Mouse (Mus musculus) hematopoietic multipotent progenitor cell, adult 10-12 weeks (in vitro differentiated cells): ENCODE data around the gene Sh3bp1. TPM values are rescaled to one million over a fixed set of nuclear protein-coding genes. Genes with fewer than 3 reads are reported as not detected.

ENCODE experiments used
- polyA plus RNA-seq: library from polyadenylated mRNA; stranded (reverse); fragments of >175 nt; gene quantifications from 2 replicates; pipeline ENCODE4 v1.2.3, GENCODE M21; 2012; ENCODE audit warnings: low replicate concordance

Gene Sh3bp1
- polyA plus RNA-seq: 582 and 2,232 TPM in 2 replicates

DNA sequence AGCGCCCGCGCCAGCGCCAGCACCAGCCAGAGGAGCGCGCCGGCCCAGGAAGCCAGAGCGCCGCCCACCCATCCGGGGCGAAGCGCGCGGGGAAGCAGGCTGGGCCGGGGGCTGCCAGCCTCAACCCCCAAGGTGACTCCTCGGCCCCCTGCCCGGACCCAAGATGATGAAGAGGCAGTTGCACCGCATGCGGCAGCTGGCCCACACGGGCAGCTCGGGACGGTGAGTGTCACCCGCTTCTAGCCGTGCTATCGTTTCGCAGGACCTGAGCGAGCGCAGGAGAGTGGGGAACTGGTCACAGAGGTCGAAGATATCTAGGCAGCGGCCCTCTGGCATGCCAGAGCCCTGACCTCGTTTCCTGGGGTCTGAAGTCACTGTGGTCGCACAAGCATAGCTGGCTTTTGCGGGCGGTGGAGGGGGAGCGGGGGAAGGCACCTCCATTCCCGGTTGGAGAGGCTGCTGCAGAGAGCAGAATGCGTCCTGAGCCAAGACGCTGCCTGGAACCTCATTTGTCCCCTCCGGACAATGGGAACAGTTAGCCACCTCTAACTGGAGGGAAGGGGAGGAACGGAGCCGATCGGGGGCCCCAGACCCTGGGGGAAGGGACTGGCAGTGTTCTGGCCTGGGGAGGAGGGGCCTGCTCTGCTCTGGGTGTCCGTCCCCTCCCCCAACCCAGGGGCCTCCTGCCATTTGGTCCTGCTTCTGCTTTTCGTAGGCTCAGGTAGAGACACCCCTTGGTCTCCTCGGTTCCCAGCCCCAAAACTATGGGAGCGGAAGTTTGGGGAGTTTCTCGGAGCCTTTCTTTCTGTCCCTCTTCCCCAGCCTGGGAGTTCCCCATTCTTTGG is at the start of gene Sh3bp1:
Gene Sh3bp1 (plus strand): TSS at position 29 of the 845 bp plus-strand sequence.

GRCm38 (mm10) chr15:78855303-78855965 is 44.1 kb upstream of the Sh3bp1 start, which contains the start of gene Lgals2:
Gene Lgals2, minus strand, starts transcription at chr15:78855529.

DNA sequence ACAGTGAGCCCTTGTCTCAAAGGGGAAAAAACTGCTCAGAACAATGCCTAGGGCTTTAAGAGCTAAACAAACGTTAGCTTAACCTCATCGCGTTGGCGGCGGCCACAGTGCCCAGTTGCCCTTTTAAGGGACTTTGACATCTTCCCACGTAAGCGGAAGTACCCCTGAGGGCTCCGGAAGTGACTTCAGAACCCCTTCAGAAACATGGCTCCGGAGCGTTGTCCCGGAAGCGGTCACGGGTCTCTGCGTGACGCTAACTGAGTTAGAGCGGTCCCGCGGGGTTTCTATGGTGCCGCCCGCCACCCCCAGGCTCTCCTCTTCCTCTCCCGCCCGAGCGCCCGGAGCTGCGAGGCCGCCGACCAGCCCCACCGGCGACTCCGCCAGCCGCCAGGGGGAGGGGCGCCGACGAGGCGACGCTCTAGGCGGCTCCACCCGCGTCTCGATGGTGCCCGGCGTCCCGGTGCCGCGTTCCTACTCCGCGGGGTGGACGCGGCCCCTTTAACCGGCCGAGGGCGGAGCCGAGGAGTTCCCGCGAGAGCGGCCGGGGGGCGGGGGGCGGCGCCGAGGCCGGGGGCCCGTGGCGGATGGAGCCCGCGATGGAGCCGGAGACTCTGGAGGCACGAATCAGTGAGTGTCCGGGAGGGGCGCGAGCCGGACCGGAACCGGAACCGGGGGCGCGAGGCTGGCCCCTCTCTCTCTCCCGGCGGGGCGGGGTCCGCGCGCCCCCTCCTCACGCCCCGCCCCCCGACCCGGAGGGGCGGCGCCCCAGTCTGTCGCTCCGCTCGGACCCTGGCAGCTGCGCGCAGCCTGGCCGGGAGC is 22.4 kb upstream of the Sh3bp1 start, which contains the start of gene Gga1:
Gene Gga1 (plus strand): TSS at position 200 of the 819 bp plus-strand sequence.

DNA sequence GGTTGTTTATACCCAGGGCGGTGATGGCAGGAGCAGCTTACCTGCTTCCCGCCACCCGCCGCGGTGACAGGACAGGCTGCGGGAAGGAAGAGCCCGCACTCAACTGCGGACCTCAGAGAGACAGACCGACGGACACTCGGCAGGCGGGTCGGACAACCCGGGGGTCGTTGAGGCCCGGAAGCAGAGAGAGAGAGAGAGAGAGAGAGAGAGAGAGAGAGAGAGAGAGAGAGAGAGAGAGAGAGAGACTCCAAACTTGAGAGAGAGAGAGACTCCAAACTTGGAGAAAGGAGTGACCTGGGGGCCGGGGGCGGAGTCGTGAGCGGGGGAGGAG is 194 bp upstream of the Sh3bp1 start, which contains the start of gene Gm49510:
Gene Gm49510 (plus strand): TSS at position 259 of the 331 bp plus-strand sequence.

GRCm38 (mm10) chr15:78913632-78914090 is 14.1 kb downstream of the Sh3bp1 start, which contains the start of gene Pdxp:
Gene Pdxp, plus strand, starts transcription at chr15:78913919.

DNA sequence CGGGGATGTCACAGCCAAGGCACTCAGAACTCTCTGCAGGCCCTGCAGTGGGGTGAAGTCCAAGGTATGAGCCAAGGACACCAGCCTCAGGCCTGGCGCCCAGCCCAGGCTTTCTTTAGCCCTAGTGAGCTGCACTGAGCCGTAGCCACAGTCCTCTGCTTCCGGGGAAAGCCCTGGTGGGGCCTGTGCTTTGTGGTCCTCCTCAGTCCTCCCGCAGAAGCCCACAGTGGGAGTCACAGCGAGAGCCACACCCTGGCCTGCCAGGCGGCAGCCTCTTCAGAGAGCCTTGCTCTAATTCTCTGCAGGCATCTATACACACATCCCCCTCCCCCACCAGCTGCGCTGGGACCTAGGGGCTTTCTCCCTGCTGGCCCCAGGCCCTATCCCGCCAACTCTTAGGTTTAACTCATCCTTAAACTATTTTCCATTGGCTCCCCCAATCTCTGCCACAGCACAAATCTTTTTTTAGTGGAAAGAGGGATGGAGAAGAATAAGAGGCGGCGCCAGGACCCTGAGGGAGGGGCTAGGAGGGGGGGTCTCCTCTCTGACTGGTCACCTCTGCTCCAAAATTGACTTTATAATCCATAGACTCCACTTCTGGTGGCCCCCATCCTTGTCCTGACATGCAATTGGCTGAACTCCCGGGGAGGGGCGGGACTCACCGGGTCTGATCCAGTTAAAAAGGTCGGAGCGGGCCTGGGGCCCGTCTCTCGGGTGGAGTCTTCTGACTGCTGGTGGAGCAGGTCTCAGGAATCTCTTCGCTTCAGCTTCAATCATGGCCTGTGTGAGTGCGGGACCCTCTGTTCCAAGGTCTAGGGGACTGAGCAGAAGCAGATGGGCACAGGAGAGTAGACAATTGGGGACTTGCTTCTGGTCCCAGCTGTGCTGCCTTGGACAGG is 26.7 kb downstream of the Sh3bp1 start, which contains the start of gene Lgals1:
Gene Lgals1 (plus strand): TSS at position 705 of the 899 bp plus-strand sequence.

DNA sequence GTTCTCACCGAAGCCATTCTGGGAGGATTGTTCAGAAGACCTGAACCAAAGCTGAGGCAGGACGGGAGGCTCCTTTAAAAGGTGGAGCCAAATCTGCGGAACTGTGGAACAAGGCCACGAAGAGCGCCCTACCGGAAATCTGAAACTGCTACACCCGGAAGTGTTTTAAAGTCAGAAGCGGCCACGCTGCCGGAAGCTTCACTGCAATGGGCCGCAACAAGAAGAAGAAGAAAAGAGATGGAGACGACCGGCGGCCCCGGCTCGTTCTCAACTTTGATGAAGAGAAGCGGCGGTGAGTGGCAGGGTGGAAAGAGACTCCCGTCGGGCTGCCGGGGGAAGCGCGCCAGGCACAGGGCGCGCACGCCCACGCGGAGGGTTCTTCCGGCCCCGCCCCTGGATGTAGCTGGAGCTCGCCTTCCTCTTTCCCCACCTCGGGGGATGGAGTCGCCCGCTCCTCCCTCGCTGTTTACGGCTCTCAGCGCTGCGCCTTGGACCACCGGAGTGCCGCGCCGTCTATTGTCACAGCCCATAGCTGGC is 35.3 kb downstream of the Sh3bp1 start, which contains the start of gene Nol12:
Gene Nol12 (plus strand): TSS at position 150 of the 537 bp plus-strand sequence.

DNA sequence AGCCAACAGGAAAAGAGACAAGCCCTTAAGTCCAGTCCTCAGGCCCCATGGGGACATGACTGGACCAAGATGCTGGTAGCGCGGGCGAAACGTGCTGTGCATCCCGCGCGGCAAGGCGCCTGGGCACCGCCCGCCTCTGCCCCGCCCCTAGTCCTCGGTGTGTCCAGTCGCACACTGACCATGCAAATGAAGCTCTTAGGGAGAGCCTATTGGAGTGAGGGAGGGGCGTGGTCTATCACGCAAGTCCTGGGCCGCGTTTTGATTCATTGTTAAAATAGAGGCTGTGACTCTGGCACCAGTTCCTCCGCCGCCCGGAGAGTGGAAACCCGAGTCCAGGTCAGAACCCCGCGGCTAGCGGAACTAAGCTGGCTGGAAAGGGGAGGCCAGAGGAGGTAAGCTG is 48.1 kb downstream of the Sh3bp1 start, which contains the start of gene Triobp:
Gene Triobp (plus strand): TSS at position 68 of the 400 bp plus-strand sequence.

Other genes starting within 250 kb of the Sh3bp1 start
- 0.01 TPM in 1 of 2 replicates, not detected in the other for gene Elfn2, start 181.0 kb upstream of the Sh3bp1 start, polyA plus RNA-seq
- 95.0 and 108 TPM in 2 replicates for gene Mfng, start 126.3 kb upstream of the Sh3bp1 start, polyA plus RNA-seq
- gene Card10, start 96.7 kb upstream of the Sh3bp1 start, polyA plus RNA-seq: 2.7 and 19.9 TPM in 2 replicates
- gene Cdc42ep1, start 57.1 kb upstream of the Sh3bp1 start, polyA plus RNA-seq: 0.22 and 2.4 TPM in 2 replicates
- not detected in 2 replicates for gene Lgals2, start 44.2 kb upstream of the Sh3bp1 start, polyA plus RNA-seq
- gene Gga1, start 22.6 kb upstream of the Sh3bp1 start, polyA plus RNA-seq: 142 and 325 TPM in 2 replicates
- gene Gm49510, start 101 bp upstream of the Sh3bp1 start, polyA plus RNA-seq: 3.0 and 4.4 TPM in 2 replicates
- gene Pdxp, start 14.2 kb downstream of the Sh3bp1 start, polyA plus RNA-seq: 12.5 and 16.3 TPM in 2 replicates
- gene Lgals1, start 27.0 kb downstream of the Sh3bp1 start, polyA plus RNA-seq: 53.3 and 226 TPM in 2 replicates
- 13.2 and 25.0 TPM in 2 replicates for gene Nol12, start 35.2 kb downstream of the Sh3bp1 start, polyA plus RNA-seq
- 97.8 and 205 TPM in 2 replicates for gene Triobp, start 48.0 kb downstream of the Sh3bp1 start, polyA plus RNA-seq
- gene H1f0, start 128.7 kb downstream of the Sh3bp1 start, polyA plus RNA-seq: 34.8 and 92.6 TPM in 2 replicates
- gene Galr3, start 142.1 kb downstream of the Sh3bp1 start, polyA plus RNA-seq: 0.31 and 1.8 TPM in 2 replicates
- 26.8 and 56.0 TPM in 2 replicates for gene Ankrd54, start 163.1 kb downstream of the Sh3bp1 start, polyA plus RNA-seq
- 8.5 and 20.0 TPM in 2 replicates for gene Eif3l, start 175.4 kb downstream of the Sh3bp1 start, polyA plus RNA-seq
- 58.3 and 190 TPM in 2 replicates for gene Micall1, start 209.1 kb downstream of the Sh3bp1 start, polyA plus RNA-seq
- gene Polr2f, start 241.2 kb downstream of the Sh3bp1 start, polyA plus RNA-seq: 43.4 and 99.7 TPM in 2 replicates
- gene 1700088E04Rik, start 241.5 kb downstream of the Sh3bp1 start, polyA plus RNA-seq: not detected in 2 replicates